19 mouse cellular contexts compared by ENCODE assay signal in genomic region chr16:37616104-37616503, GRCm38 (mm10). TPM values are rescaled to one million over a fixed set of nuclear protein-coding genes. Genes with fewer than 3 reads are reported as not detected.
DNase-seq lines count a peak whose midpoint lies in the region; ATAC-seq and TF ChIP-seq lines count a peak whose summit lies in the region.
"Had no signal": no experiment of that assay in that cellular context is flagged by ENCODE, and none has a peak within 500 bp of the region (broad histone marks: within the 10 kb centered on the region; RNA-seq: fewer than 3 reads in every experiment).

No protein-coding gene starts in this region.

- H3K4me3 ChIP-seq in limb, embryonic 12.5 days (replicated peaks), result no peak overlapping the region
- H3K4me3 ChIP-seq in limb, embryonic 10.5 days, result no peak overlapping the region
- no peak overlapping the region for H3K4me3 ChIP-seq in olfactory bulb, adult 2 months (ENCODE audit: insufficient read depth, low read depth, low read length)
- H3K4me3 ChIP-seq: embryonic facial prominence, embryonic 13.5 days; forebrain, embryonic 13.5 days; heart, adult 2 months; heart, embryonic 12.5 days; hindbrain, embryonic 10.5 days had no signal

- WGBS in limb, embryonic 12.5 days, result 62% methylated on average over 8 of the region's 8 CpGs
- WGBS in limb, embryonic 10.5 days, result 86% methylated on average over 8 of the region's 8 CpGs
- WGBS in olfactory bulb, adult 2 months, result 45% methylated on average over 8 of the region's 8 CpGs

- no peaks in the 10 kb centered on the region for H3K36me3 ChIP-seq in limb, embryonic 12.5 days
- no peaks in the 10 kb centered on the region for H3K36me3 ChIP-seq in limb, embryonic 10.5 days
- H3K36me3 ChIP-seq: embryonic facial prominence, embryonic 13.5 days; heart, embryonic 12.5 days; hindbrain, embryonic 10.5 days had no signal

- no peak overlapping the region for H3K27ac ChIP-seq in limb, embryonic 12.5 days
- H3K27ac ChIP-seq in limb, embryonic 10.5 days, result no peak overlapping the region
- peak overlapping the region; percentile 81 for H3K27ac ChIP-seq in olfactory bulb, adult 2 months (ENCODE audit: insufficient read depth, low read depth, low read length)
- H3K27ac ChIP-seq: embryonic facial prominence, embryonic 13.5 days; forebrain, embryonic 13.5 days; heart, adult 2 months; hindbrain, embryonic 10.5 days; hindbrain, embryonic 14.5 days had no signal

- H3K4me1 ChIP-seq in limb, embryonic 12.5 days (replicated peaks), result peaks cover 33% of the 10 kb centered on the region
- peaks cover 19% of the 10 kb centered on the region for H3K4me1 ChIP-seq in limb, embryonic 10.5 days
- H3K4me1 ChIP-seq in olfactory bulb, adult 2 months (ENCODE audit: control insufficient read depth, insufficient read depth, low read length), result peaks cover 11% of the 10 kb centered on the region

- no peaks in the 10 kb centered on the region for H3K27me3 ChIP-seq in limb, embryonic 12.5 days
- no peaks in the 10 kb centered on the region for H3K27me3 ChIP-seq in limb, embryonic 10.5 days (ENCODE audit: low read depth, poor library complexity, severe bottlenecking)
- H3K27me3 ChIP-seq: embryonic facial prominence, embryonic 13.5 days; forebrain, embryonic 13.5 days; heart, embryonic 12.5 days; Patski had no signal

- no peak for TF ChIP-seq CTCF in olfactory bulb, adult 2 months (IDR thresholded peaks at IDR 0.05; ENCODE audit: insufficient read depth, low read depth, low read length)

- H3K9ac ChIP-seq in limb, embryonic 12.5 days (replicated peaks), result no peak overlapping the region
- H3K9ac ChIP-seq: embryonic facial prominence, embryonic 13.5 days; forebrain, embryonic 13.5 days; heart, embryonic 12.5 days; hindbrain, embryonic 14.5 days had no signal

- DNase-seq in frontal cortex, postnatal 25 days (ENCODE audit: low spot score in 2 of 2), result no peak
- no peak for DNase-seq in limb, embryonic 10.5 days (ENCODE audit: low spot score)
- peak; percentile 61 for DNase-seq in brain, adult 2 months (ENCODE audit: low read depth, low spot score)
- no peak for DNase-seq in yolk sac, embryonic 10.5 days (ENCODE audit: low spot score)
- DNase-seq: adrenal gland, postnatal 14 days; cerebellum, adult 8-10 months; cerebellum, postnatal 14 days; gastrocnemius, postnatal 10 days; heart, adult 2 months had no signal

- ATAC-seq in frontal cortex, adult (ENCODE audit: low TSS enrichment), result peak; percentile 14; the same call in 1 of the 2 replicates
- ATAC-seq in limb, embryonic 12.5 days (ENCODE audit: insufficient number of reproducible peaks, insufficient read depth, low FRiP score, low TSS enrichment, low read depth), result no peak
- ATAC-seq: activated CD4-positive, CD25-positive, alpha-beta regulatory T cell, adult 4 months; forebrain, embryonic 13.5 days had no signal

- no peaks in the 10 kb centered on the region for H3K9me3 ChIP-seq in limb, embryonic 12.5 days
- H3K9me3 ChIP-seq in limb, embryonic 10.5 days (replicated peaks), result no peaks in the 10 kb centered on the region
- H3K9me3 ChIP-seq: embryonic facial prominence, embryonic 13.5 days; forebrain, embryonic 13.5 days; heart, embryonic 12.5 days; hindbrain, embryonic 10.5 days had no signal

- no peak for TF ChIP-seq POLR2A in olfactory bulb, adult 2 months (IDR thresholded peaks at IDR 0.05; ENCODE audit: insufficient read depth, low read depth, low read length)

- 0 out of 2 replicates have a peak overlapping the region, but pooled peaks have one; percentile 19 for H3K4me2 ChIP-seq in limb, embryonic 12.5 days
- H3K4me2 ChIP-seq: embryonic facial prominence, embryonic 13.5 days; forebrain, embryonic 13.5 days; heart, embryonic 12.5 days; hindbrain, embryonic 14.5 days had no signal

RNA-seq across cellular contexts. Expression of gene Hgd, which starts 36.2 kb away (rescaled TPM):
- 0.17 and 0.36 TPM in 2 replicates for polyA plus RNA-seq in limb, embryonic 12.5 days (2016; fragmentation: Nextera tagmentation; extraction: Ambion mirVana)
- 0.25 and 0.28 TPM in 2 replicates for polyA plus RNA-seq in limb, embryonic 10.5 days (2016; fragmentation: Nextera tagmentation; extraction: Ambion mirVana)
- not detected in 2 replicates for polyA plus RNA-seq in olfactory bulb, adult 2 months (2012; ENCODE audit: insufficient read depth, insufficient read length, low replicate concordance, missing spikeins)
- polyA plus RNA-seq: activated CD4-positive, CD25-positive, alpha-beta regulatory T cell, adult 4 months; hindbrain, embryonic 10.5 days had no signal

RNA-seq across cellular contexts. Expression of gene Ndufb4, which starts 38.1 kb away (rescaled TPM):
- polyA plus RNA-seq in limb, embryonic 12.5 days (2016; fragmentation: Nextera tagmentation; extraction: Ambion mirVana), result 67.4 and 74.0 TPM in 2 replicates
- 40.4 and 46.7 TPM in 2 replicates for polyA plus RNA-seq in limb, embryonic 10.5 days (2016; fragmentation: Nextera tagmentation; extraction: Ambion mirVana)
- not detected in 2 replicates for polyA plus RNA-seq in olfactory bulb, adult 2 months (2012; ENCODE audit: insufficient read depth, insufficient read length, low replicate concordance, missing spikeins)
